Mouse (Mus musculus) lung, adult 2 months (tissue): ENCODE results near the gene Hdhd5.

Experiments
- CTCF ChIP-seq: fragments of 200-500 bp; IDR thresholded peaks from 2 replicates; pipeline ENCODE4 v1.5.1; 2011; ENCODE audit warnings: mild to moderate bottlenecking, low read length, control low read depth; ENCODE audit not compliant: insufficient read depth
- POLR2A ChIP-seq: fragments of 200-500 bp; IDR thresholded peaks from 2 replicates; pipeline ENCODE4 v1.6.1; 2011; ENCODE audit warnings: low read depth, mild to moderate bottlenecking, control low read depth, low read length, borderline replicate concordance; ENCODE audit errors: extremely low read depth

GRCm38 (mm10) chr6:120482021-120482420 is 49.1 kb downstream of the Hdhd5 start:
- TF ChIP-seq CTCF (no peak), POLR2A (no peak)
